Mouse (Mus musculus): ENCODE results near the gene Nectin2.

The Nectin2 gene

DNA sequence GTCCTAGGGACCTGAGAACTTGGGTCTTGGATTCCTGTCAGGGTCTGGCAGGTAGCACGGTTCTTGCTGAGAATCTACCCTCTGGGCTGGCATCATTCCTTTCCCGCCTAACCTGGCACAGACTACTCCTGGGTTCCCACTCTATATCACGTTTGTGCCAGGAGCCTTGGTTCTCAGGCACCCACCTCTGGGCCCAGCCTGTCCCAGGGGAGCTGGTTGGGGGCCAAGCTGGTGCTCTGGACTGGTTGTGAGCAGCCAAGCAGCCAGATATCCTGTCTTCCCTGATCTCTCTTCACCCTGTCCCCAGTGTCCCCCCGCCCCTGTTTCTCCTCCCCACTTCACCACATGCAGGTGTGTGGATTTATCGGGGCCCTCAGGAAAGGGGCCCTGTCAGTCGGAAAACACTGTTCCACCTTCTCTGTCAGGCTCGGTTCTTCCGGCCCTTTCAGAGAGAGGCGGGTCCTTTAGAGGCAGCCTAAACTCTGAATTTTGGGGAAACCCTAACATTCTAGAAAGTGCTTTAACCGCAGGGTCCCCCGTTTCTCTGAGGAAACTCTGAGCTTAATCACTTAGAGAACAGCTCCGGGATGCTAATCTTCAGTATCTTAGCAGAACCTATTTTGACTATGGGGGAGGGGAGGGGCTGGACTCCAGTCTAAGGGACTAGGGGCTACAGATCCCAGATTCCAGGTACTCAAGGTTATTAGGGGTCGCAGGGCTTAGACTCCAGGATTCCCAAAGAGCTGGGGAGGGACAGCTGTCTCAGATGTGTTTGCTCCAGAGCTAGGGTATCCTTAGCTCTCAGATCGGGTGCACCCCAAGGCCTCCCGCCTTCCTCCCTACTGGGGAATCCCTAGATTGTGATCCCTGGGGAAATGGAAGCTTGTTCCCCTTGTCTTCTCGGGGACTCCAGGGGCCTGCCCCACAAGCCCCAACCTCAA, 19.4 kb upstream of the Nectin2 start:
- DNase-seq (ENCODE audit: low spot score in 2 of 2), result no peak

DNA sequence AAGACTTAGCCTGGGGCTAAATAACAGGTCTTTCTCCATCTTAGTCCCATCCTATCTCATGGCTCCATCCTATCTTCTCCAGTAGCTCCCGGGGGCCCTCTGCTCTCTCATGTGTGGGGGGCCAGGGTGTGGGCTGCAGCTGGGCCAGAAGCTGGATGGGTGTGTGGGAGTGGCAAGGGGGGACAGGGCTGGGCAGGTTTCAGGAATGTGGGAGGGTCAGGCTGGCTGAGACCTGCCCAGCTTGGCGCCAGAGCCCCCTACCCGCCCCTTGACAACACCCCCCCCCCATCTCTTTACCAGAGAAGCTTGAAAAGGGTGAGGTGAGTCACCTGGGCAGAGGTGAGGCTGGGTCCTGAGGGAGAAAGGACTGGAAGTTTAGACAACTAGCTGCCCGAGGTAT, 18.7 kb upstream of the Nectin2 start:
- DNase-seq (ENCODE audit: low spot score in 2 of 2), result no peak

DNA sequence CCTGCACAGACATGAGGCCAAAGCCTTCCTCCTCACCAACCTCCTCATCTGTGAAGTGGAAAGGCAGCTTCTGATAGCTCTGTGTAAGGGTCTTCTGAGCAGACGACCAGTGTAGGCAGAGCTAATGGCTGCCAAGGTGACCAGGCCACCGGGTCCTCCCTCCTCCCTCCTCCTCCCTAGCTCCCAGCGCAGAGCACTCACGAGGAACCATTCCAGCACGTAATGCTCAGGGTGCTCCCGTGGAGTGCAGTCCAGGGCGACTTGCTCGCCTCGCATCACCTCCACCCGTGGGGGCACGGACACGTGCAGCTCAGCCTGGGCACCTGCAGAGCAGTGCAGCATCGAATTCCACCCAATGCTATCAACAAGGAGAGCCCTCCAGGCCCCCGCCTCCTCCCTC, 18.0 kb upstream of the Nectin2 start:
- no peak for DNase-seq (ENCODE audit: low spot score in 2 of 2)

DNA sequence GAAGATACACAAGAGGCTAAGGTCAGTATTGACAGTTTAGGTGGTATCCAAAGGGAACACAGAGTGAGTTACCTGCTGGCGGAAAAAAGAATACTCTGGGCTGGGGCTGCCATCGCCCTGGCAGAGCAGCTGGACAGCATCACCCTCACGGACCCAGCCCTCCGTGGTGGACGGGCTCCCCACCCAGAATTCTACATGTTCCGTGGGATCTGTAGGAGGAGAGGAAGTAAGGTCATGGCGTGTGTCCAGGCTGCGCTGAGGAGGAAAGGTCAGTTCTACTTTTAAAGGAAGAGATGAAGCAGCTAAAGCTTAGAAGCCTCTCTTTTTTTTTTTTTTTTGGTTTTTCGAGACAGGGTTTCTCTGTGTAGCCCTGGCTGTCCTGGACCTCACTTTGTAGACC, 14.3 kb upstream of the Nectin2 start:
- no peak for DNase-seq (ENCODE audit: low spot score in 2 of 2)

DNA sequence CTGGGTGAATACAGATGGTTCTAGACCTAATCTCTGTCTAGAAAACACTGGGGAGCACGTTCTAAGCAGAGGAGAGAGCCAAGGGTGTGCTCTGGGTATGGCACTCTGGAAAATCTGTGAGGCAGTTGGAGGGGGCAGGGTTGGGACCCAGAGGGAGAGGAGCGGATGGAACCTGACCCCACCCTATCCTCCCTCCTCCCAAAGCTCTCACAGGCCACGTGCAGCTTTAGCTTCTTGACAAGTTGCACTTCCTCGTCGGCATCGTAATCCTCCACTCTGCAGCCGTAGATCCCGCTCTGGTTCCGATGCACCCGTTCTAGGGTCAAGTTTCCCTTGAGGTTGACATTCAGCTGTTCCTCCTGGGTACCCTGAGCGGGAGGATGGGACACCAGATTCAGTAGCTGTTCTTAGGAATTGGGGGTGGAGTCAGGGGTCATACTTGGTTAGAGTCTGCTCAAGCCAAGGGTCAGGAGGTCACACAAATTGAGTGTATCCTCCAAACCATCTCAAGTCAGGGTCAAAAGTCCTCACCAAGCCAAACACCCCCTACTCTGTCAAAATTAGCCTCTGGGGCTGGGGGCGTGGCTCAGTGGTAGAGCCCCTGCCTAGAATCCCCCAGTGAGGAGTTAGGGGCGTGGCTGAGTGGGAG, 13.7 kb upstream of the Nectin2 start:
- no peak for DNase-seq (ENCODE audit: low spot score in 2 of 2)

- DNase-seq (ENCODE audit: low spot score in 2 of 2), result no peak
Measured at GRCm38 (mm10) chr7:19762283-19762682, 12.0 kb upstream of the Nectin2 start.

DNA sequence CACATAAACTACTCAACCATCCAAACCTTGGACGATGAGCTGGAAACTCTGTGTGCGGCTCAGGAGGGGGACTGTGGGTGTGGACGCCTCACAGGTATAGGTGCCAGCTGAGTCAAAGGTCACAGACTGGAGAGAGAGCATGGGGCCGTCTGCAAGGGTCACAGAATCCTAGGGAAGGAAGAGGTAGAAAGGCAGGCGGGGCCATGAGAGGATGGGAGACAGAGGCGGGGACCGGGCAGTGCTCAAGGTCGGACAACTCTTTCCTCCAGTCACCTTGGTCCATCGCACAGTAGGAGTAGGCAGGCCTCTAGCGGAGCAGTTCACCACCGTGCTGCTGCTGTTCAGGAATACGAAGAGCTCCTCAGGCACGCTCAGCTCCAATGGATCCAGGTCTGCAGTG, 9.7 kb upstream of the Nectin2 start:
- DNase-seq (ENCODE audit: low spot score in 2 of 2), result no peak

DNA sequence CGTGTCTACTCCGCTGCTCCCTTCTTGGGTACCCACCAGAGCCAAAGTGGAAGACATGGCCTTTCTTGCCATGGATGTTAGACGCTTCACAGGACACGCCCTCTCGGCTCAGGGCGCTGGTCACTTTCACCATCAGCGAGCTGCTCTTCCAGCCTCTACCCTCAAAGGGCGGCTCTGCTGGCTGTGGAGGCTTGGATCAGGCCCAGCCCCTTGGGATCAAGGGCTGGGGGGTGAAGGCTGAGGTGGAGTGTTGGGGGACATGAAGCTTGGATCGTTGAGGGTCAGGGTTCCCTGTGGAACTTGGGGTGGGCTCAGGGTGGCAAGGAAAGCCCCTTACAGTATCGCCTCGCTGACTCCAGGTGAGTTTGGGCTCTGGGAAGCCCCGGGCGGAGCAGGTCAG, 8.3 kb upstream of the Nectin2 start:
- DNase-seq (ENCODE audit: low spot score in 2 of 2), result no peak

DNA sequence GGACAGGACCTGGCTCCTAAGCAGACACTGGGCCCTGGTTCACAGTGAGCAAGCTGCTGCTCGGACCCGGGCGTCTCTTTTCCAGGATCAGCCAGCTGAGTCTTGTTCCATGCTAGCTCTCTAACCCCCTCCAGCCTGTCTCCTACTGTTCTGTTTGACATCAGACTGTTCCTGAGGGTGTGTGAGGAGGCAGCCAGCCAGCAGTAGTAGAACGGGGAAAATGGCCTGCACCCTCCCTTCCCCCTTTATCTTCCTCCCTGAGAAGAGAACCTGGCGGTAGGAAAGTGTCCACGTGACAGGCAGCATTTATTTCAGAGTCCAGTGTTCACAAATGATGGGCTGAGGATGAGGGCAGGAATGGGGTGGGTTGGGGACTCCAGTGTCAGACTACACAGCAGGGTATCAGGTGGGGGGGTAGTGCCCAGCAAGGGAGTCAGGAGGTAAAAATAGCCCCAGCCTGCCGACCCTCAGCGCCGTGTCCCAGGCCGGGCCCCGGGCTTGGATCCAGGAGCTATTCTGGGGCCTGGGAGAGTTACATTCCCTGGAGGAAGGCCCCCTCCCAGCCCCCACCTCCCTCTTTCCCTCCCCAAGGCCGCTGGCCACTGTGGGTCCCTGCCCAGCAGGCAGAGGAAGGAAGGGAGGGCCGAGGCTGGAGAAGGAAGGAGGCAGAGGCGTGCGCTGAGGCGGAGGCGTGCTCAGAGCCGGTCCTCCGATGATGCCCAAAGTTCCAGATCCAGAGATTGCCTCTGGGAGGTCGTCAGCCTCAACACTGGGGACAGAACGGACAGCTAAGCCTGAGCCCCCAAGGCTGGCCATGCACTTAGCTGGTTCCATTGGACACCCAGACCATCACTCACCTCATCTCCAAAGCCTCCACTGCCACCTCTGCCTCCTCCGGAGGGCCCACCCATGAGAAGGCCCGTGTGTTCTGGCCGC, 5.8 kb upstream of the Nectin2 start:
- no peak for DNase-seq (ENCODE audit: low spot score in 2 of 2)

DNA sequence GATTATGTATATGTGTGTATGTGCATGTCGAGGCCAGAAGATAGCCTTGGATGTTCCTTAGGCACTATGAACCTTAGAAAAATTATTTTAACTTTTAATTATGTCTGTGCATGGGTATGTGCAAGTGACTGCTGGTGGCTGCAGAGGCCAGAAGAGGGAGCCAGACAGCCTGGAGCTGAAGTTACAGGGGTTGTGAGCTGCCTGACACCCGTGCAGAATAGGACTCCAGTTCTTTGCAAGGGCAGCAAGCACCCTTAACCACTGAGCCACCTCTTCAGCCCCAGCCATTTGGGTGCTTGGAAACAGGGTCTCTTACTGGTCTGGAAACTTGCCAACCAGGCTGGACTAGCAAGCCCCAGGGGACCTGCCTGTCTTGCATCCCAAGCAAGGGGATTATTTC, 4.7 kb upstream of the Nectin2 start:
- no peak for DNase-seq (ENCODE audit: low spot score in 2 of 2)

DNA sequence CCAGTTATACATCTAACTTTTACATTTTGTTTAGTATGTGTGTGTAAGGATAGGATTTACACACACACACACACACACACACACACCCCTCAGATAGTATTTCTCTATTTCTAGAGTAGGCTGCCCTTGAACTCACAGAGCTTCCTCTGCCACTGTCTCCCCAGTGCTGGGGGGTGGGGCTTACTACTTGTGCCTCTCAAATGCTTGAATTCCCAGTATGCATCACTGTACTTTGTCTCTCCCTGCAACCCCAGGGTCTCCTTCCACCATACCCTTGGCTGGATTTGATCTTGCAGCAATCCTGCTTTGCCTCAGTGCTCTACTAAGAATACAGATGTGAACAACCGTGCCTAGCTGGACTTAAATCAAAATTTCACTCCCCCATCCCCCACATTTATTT, 3.8 kb upstream of the Nectin2 start:
- no peak for DNase-seq (ENCODE audit: low spot score in 2 of 2)

- no peak for DNase-seq (ENCODE audit: low spot score in 2 of 2)
Measured at GRCm38 (mm10) chr7:19753587-19753986, 3.3 kb upstream of the Nectin2 start.

GRCm38 (mm10) chr7:19752652-19753051, 2.4 kb upstream of the Nectin2 start:
- DNase-seq (ENCODE audit: low spot score in 2 of 2), result no peak

DNA sequence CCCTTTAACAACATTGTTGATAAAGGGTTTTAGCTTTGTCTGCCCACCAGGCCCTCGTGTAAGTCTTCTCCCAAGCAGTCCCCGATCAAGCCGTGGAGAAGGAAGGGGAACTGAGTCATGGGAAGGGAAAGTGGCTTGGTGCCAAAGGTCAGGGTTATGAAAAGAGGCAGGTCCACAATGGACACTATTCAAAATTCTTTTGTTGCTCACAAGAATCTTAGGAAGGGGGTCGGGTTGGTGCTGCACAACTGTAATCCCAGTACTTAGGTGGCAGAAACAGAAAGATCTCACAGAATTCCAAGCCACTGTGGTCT, 744 bp upstream of the Nectin2 start:
- DNase-seq (ENCODE audit: low spot score in 2 of 2), result no peak

DNA sequence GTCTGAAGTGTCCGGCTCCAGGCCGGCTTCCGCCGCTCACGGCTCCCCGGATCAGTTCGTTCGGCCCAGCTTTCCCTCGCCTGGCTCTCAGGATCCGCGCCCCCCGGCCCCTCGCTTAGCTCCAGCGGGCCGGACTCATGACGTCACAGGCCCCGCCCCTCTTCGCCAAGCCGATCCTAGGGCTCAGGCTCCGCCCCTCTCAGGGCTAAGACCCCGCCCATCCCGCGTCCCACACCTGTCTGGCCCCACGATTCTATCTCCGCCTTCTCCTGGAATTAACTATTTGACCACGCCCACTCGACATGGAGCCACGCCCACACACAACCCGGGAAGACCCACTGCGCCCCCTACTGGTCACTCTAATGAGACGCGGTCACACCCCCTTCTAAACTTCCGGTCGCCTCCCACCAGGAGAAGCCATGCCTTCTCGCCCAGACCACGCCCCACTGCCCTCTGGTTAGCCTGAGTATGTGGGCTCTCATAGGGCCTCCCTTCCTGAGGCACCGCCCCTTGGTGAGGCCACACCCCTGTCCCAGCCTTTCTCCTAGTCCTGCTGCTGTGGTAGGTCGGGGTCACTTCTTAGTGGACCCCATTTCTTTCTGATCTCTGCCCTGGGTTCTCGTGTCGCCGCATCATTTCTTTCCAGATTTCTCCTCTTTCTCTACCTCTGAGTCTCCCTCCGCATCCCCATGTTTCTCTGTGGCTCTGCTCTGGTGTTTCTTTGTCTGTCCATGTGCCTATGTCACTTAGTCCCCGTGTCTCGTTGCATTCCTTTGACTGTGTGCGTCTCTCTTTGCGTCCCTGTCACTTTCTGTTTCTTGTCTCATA, 680 bp downstream of the Nectin2 start:
- peak; percentile 92 to 95 for DNase-seq (ENCODE audit: low spot score in 2 of 2)

GRCm38 (mm10) chr7:19748219-19749195, 1.8 kb downstream of the Nectin2 start:
- peak in 1 of 2 experiments; percentile 33 for DNase-seq (ENCODE audit: low spot score in 2 of 2)

DNA sequence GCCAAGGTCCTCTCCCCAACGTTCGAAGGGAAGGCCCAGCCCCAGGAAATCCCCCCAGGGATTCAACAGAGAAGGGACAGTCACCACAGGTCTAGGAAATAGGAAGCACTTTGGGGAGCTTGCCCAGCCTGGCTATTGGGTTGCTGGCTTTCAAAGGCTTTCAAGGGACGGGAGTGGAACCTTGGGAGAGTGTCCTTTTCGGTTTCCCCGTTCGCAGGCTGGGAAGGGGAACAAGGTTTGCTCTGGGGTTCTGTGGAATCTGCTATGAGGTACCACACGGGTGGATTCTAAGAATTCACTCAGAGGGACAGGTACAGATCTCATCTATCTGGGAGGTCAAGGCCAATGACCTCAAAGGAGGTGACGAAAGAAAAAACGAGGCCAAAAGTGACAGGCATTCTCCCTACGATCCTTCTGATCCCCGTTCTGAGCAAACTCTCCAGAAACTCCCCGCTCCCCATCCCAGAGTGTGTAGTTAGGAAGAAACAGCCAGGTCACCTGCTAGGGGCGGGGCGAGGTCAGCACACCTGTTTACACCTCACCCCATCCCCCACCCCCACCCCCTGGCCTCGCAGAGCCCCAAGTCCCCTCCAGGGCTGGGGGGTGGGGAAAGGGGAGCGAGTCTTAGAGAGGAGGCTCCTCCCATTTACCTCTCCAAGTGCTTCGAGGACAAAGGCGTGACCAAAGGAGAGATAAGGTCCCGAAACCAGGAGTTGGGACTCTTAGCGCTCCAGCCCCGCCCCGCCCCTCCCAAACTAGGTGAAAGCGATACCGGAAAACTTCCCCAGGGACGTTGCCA, 2.7 kb downstream of the Nectin2 start:
- no peak for DNase-seq (ENCODE audit: low spot score in 2 of 2)

DNA sequence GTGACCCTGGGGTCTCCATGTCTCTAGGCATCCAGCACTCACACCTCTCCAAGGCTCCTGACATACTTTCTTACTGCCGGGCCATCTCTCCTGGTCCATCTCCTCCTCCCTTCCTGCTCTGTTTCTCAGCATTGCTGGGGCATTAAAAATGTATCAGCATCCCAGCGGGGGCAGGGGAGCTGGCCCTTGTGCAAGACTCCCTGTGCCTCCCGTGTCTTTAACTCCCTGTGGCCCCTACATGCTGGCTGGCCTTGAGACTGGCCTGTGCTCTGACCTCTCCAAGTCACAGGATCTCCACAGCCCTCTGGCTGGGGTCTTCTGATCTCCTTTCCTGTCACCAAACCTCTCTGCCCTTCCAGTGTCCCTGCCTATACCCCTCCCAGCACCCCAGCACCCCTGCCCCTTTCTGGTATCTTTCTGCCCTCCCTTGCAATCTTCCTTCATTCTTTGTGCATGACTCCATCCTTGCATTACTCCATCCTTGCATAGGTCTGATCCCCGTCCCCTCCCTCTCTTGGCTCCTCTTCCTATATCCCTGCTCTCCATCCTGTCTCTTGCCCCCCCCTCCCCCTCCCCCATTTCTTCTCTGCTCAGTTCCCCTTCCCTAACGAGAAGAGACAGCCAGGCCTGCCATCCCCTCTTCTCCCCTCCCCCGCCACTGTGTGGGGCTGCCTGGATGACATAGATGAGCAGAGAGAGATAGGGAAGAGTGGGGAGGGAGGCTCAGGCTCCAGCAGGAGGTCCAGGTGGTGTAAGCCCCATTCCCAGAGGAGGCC, 3.7 kb downstream of the Nectin2 start:
- DNase-seq (ENCODE audit: low spot score in 2 of 2), result no peak

DNA sequence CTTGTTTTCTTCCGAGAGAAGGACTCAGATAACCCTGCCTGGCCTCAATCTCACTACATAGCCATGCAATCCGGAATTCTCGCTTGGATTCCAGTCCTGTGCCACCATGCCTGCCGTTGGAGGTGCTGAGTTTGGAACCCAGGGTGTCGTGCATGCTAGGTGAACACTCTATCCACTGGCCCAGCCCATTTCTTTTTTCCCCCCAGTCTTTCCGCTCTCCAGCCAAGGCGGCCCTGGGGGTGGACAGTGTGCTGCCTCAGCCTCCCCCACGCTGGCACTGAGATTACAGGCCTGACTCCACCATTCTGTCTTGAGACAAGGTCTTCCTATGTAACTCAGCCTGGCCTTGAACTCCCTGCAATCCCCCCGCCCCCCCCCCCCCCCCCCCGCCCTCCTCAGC, 4.3 kb downstream of the Nectin2 start:
- DNase-seq (ENCODE audit: low spot score in 2 of 2), result no peak
